Mouse (Mus musculus) heart, postnatal 0 days (tissue): ENCODE measurements at regions not wholly inside any gene's neighbourhood (a gene's known extent, or its start where the extent isn't known, plus 50 kb on each side); places are given as distances from the start of the nearest gene placed in this dataset.

ENCODE experiments used
- CTCF ChIP-seq: IDR thresholded peaks from 2 replicates; pipeline ENCODE4 v1.5.1; 2016; ENCODE audit warnings: antibody characterized with exemption, control low read depth, low read depth
- EP300 ChIP-seq: IDR thresholded peaks from 2 replicates; pipeline ENCODE4 v1.6.1; 2016; ENCODE audit warnings: antibody characterized with exemption, low read depth

- TF ChIP-seq CTCF: no peak
- no peak for TF ChIP-seq EP300
Observed at GRCm38 (mm10) chr16:55495051-55495450, 197.3 kb upstream of the Zpld1 start.
